Mouse (Mus musculus) adrenal gland, adult 18-20 months (tissue): Measurements from ENCODE around the gene H2-M10.5. TPM values are rescaled to one million over a fixed set of nuclear protein-coding genes. Genes with fewer than 3 reads are reported as not detected.
"Not testable (repeated sequence)": the region's sequence is repeated elsewhere in the genome, so short reads cannot be mapped to it uniquely, and the experiment has no call there.

ENCODE experiments used
- DNase-seq, 2 experiments: peaks; one replicate each; pipeline ENCODE4 v3.0.0; 2021 to 2022; ENCODE audit warnings: low spot score in 2 of 2
- long read RNA-seq, 2 experiments: library from polyadenylated mRNA; stranded (forward); transcript quantifications; one replicate each; pipeline ENCODE4 v2.0.0; 2021
- total RNA-seq, 2 experiments: library from RNA; stranded (reverse); gene quantifications; 1 replicate in 1 of 2; 2 replicates in 1 of 2; pipeline ENCODE4 v1.2.3; 2021

H2-M10.5 gene
- total RNA-seq: not detected
- long read RNA-seq, experiment 1: 0 reads
- long read RNA-seq, experiment 2: 0 reads

- not testable (repeated sequence) for DNase-seq
Measured at GRCm38 (mm10) chr17:36772610-36773009, at the start of gene H2-M10.5. Gene H2-M10.5 (plus strand): TSS chr17:36772910.

- DNase-seq: no peak
Measured at GRCm38 (mm10) chr17:36726046-36726445, 46.7 kb upstream of the H2-M10.5 start.

- no peak for DNase-seq
Measured at GRCm38 (mm10) chr17:36763816-36764215, 8.9 kb upstream of the H2-M10.5 start.

- peak in 1 of 2 experiments; percentile 5 for DNase-seq
Measured at GRCm38 (mm10) chr17:36764244-36764643, 8.5 kb upstream of the H2-M10.5 start.

GRCm38 (mm10) chr17:36765403-36765802, 7.3 kb upstream of the H2-M10.5 start:
- DNase-seq: not testable (repeated sequence)

GRCm38 (mm10) chr17:36781533-36781932, 8.8 kb downstream of the H2-M10.5 start:
- DNase-seq: no peak

DNA sequence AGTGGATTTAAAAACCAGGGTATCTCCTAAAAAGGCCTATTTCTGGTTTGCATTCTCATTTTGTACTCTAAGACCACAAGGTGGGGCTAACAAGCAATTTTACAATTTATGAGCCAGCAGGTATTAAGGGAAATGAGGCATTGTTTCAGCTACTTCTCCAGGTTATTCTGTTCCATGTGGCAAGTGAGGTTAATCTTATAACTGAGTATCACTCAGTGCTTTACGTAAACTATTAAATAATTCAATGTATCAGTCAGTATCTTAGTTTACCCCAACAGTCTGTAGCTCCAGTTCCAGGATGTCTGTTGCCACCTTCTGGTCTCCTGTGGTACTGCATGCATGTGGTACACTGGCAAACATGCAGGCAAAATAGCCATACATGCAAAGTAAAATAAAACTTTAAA, 13.8 kb downstream of the H2-M10.5 start:
- DNase-seq: peak; percentile 22 to 24

DNA sequence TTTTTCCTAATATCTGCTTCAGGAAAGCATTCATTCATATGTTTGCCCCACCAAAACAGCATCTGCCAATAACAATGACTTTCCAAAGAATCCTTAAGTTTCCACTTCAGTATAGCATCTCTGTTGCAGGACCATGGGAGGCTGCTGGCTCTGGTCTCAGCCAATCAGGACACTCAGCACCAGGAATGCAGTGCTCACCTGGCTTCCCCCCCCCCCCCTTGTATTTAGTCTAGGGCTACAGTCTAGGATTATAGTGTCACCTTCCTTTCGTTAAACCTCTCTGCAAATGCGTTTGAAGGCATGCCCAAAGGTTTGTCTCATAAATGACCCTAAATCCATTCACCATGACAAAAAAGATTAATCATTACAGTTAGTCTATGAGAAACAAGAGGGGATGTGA, 15.6 kb downstream of the H2-M10.5 start:
- DNase-seq: no peak

DNA sequence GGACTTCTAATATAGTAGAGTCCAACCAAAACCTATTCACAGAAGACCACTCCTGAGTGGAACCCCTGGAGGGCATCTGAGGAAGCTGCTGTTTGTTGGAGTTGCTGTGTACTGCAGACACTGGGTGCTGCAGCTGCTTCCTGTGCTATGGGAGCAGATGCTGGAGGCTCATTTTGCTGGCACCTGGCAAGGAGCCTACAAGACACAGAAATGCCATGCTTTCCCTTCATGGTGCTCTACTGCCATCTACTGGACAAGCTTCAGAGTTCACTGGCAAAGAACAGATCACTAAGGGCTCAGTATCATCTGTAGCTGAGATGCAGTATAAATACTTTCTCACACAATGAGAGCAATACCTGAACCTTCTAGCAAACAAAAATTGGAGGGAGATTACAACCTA, 16.1 kb downstream of the H2-M10.5 start:
- peak; percentile 35 to 57 for DNase-seq

- no peak for DNase-seq
Measured at GRCm38 (mm10) chr17:36799493-36799892, 26.8 kb downstream of the H2-M10.5 start.

- DNase-seq: not testable (repeated sequence)
Measured at GRCm38 (mm10) chr17:36799921-36800462, 27.3 kb downstream of the H2-M10.5 start.

DNA sequence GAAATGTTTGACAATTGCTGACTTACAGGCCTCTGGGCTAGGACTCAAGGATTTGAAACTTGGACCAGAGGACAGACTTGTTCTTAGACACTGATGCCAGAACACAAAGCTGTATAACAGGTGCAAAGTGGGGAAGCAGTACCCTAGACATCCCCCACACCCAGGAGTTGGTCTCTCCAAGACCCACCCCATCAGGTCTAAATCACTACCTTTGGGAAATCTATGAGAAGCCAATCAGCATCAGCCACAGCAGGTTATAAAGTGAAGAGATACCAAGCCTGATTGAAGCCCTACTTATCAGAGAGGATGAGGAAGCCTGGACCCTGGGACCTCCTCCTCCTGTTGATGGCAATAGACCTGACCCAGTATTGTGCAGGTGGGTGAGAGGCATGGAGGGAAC, 39.2 kb downstream of the H2-M10.5 start, which contains the start of gene H2-M10.6:
H2-M10.6 (plus strand) TSS at position 301 of the 400 bp plus-strand sequence.
- no peak for DNase-seq

DNA sequence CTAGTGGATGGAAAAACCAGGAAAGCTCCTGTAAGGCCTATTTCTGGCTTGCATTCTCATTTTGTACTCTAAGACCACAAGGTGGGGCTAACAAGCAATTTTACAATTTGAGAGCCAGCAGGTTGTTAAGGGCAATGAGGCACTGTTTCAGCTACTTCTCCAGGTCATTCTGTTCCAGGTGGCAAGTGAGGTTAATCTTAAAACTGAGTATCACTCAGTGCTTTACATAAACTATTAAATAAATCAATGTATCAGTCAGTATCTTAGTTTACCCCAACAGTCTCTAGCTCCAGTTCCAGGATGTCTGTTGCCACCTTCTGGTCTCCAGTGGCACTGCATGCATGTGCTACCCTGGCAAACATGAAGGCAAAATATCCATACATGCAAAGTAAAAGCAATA, 51.3 kb downstream of the H2-M10.5 start:
- peak; percentile 45 to 56 for DNase-seq

DNA sequence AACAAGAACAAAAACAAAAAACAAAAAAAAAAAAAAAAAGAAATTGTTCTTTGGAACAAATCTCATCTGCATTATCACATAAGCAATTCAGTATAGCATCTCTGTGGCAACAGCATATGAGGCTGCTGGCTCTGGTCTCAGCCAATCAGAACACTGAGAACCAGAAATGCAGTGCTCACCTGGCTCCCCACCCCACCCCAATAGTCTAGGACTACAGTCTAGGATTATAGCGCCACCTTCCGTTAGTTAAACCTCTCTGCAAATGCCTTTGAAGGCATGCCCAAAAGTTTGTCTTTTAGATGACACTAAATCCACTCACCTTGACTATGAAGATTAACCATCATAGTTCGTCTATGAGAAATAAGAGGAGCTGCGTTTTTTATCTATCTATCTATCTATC, 52.8 kb downstream of the H2-M10.5 start:
- no peak for DNase-seq

Other genes with a start within 250 kb of the H2-M10.5 start
- not detected for gene H2-M11, start 225.8 kb upstream of the H2-M10.5 start, total RNA-seq
- gene H2-M9, start 130.2 kb upstream of the H2-M10.5 start, total RNA-seq: under 1 TPM in 1 of 2 experiments, not detected in 1; 0.54 TPM
- gene H2-M1, start 100.7 kb upstream of the H2-M10.5 start, total RNA-seq: not detected
- gene H2-M10.6, start 39.3 kb downstream of the H2-M10.5 start, total RNA-seq: not detected
- gene Trim26, start 64.2 kb downstream of the H2-M10.5 start, total RNA-seq: 10 to 100 TPM; 45.1 to 49.8 TPM
- gene Trim15, start 94.3 kb downstream of the H2-M10.5 start, total RNA-seq: not detected
- under 1 TPM in 1 of 2 experiments, not detected in 1; 0.22 TPM for gene Trim10, start 96.7 kb downstream of the H2-M10.5 start, total RNA-seq
- gene Trim40, start 117.2 kb downstream of the H2-M10.5 start, total RNA-seq: under 1 TPM; 0.26 to 0.53 TPM
- gene Trim31, start 125.2 kb downstream of the H2-M10.5 start, total RNA-seq: not detected
- under 1 TPM; 0.61 to 0.86 TPM for gene Rnf39, start 170.0 kb downstream of the H2-M10.5 start, total RNA-seq
- 100 to 1,000 TPM in 1 of 2 experiments, 10 to 100 TPM in 1; 84.2 to 100 TPM for gene Ppp1r11, start 178.8 kb downstream of the H2-M10.5 start, total RNA-seq
- 10 to 100 TPM; 45.3 to 50.7 TPM for gene Znrd1, start 185.6 kb downstream of the H2-M10.5 start, total RNA-seq
- 10 to 100 TPM; 12.4 to 13.3 TPM for gene Znrd1as, start 185.7 kb downstream of the H2-M10.5 start, total RNA-seq
- not detected for gene 2410137M14Rik, start 208.3 kb downstream of the H2-M10.5 start, total RNA-seq
- not detected for gene H2-M5, start 216.6 kb downstream of the H2-M10.5 start, total RNA-seq
- gene Zfp57, start 228.3 kb downstream of the H2-M10.5 start, total RNA-seq: 1 to 10 TPM; 2.5 to 3.5 TPM